In the genomic region with DNA sequence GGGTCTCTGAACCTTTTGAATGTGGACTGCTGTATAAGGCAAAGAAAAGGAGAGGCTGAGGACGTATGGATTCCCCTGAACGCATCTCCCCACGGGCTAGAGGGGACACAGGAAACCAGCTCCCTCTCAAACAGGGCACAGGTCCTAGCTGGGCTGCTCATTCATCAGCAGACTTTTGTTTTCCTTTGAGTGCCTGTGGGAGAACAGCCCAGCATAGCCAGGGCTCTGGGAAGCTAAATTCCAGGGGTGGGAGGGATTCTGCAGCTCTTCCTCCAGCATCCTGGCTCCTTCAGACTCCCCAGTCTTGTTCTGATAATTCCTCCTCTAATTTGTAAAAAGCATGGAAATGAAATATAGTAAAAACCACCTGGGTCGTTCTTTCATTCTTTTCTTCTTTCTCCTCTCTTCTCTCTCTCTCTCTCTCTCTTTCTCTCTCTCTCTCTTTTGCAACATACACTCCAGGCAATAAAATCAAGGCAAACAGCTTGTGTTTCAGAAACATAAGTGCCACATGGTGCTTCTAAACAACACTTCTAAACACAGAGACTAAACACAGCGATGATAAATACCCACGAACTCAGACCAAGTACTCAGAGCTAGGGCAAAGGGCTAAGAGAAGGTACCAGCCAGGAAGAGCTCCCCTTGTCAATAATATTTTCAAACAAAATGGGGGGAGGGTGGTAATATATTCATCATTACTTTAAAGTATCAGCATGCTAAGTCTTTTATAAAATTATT, we compare ENCODE assay signal across 8 mouse cellular contexts.
A peak's percentile ranks its signal among the peaks of the same experiment; 100 is the strongest.
DNase-seq lines count a peak whose midpoint lies in the region; ATAC-seq lines count a peak whose summit lies in the region.

No protein-coding gene starts in this region.

- no peak overlapping the region for H3K27ac ChIP-seq in lung, embryonic 16.5 days (ENCODE audit: low read length)
- peak overlapping the region; percentile 84 for H3K27ac ChIP-seq in kidney, embryonic 16.5 days (ENCODE audit: low read length)
- no peak overlapping the region for H3K27ac ChIP-seq in neural tube, embryonic 12.5 days

- no peaks in the 10 kb centered on the region for H3K27me3 ChIP-seq in lung, embryonic 16.5 days (ENCODE audit: control insufficient read depth, insufficient read depth, low read depth, low read length)
- H3K27me3 ChIP-seq in kidney, embryonic 16.5 days (ENCODE audit: insufficient read depth, low read length), result no peaks in the 10 kb centered on the region
- no peaks in the 10 kb centered on the region for H3K27me3 ChIP-seq in neural tube, embryonic 12.5 days (replicated peaks)

- ATAC-seq in lung, embryonic 16.5 days (ENCODE audit: low read depth), result peak; percentile 95
- ATAC-seq in kidney, embryonic 16.5 days (ENCODE audit: low FRiP score, low TSS enrichment), result peak; percentile 93
- peak; percentile 85 for ATAC-seq in neural tube, embryonic 12.5 days (ENCODE audit: low FRiP score, low read depth)

- no peak overlapping the region for H3K4me3 ChIP-seq in lung, embryonic 16.5 days (ENCODE audit: low read length)
- no peak overlapping the region for H3K4me3 ChIP-seq in kidney, embryonic 16.5 days (ENCODE audit: low read length)
- no peak overlapping the region for H3K4me3 ChIP-seq in neural tube, embryonic 12.5 days

- H3K36me3 ChIP-seq in lung, embryonic 16.5 days (ENCODE audit: control insufficient read depth, insufficient read depth, low read length), result no peaks in the 10 kb centered on the region
- H3K36me3 ChIP-seq in kidney, embryonic 16.5 days (ENCODE audit: insufficient read depth, low read length), result no peaks in the 10 kb centered on the region
- H3K36me3 ChIP-seq in neural tube, embryonic 12.5 days, result no peaks in the 10 kb centered on the region

- no peak for DNase-seq in lung, adult 18-20 months
- DNase-seq in gastrocnemius, postnatal 10 days, result peak; percentile 23
- no peak for DNase-seq in B cell, adult 2 months
- no peak for DNase-seq in cerebellum, adult 11-12 months
- DNase-seq in thymus, postnatal 4 days, result no peak

- H3K4me1 ChIP-seq in lung, embryonic 16.5 days (replicated peaks; ENCODE audit: control insufficient read depth, insufficient read depth, low read length), result peaks cover 15% of the 10 kb centered on the region; the same call in 1 of the 2 replicates
- H3K4me1 ChIP-seq in kidney, embryonic 16.5 days (ENCODE audit: insufficient read depth, low read length), result peaks cover 40% of the 10 kb centered on the region
- peaks cover 38% of the 10 kb centered on the region for H3K4me1 ChIP-seq in neural tube, embryonic 12.5 days

- H3K9ac ChIP-seq in lung, embryonic 16.5 days (ENCODE audit: low read length), result no peak overlapping the region
- no peak overlapping the region for H3K9ac ChIP-seq in kidney, embryonic 16.5 days (replicated peaks; ENCODE audit: low read length)
- no peak overlapping the region for H3K9ac ChIP-seq in neural tube, embryonic 12.5 days

- no peak overlapping the region for H3K4me2 ChIP-seq in lung, embryonic 16.5 days (ENCODE audit: low read depth, low read length)
- H3K4me2 ChIP-seq in kidney, embryonic 16.5 days (replicated peaks; ENCODE audit: low read depth, low read length), result 0 out of 2 replicates have a peak overlapping the region, but pooled peaks have one; percentile 7
- 0 out of 2 replicates have a peak overlapping the region, but pooled peaks have one; percentile 22 for H3K4me2 ChIP-seq in neural tube, embryonic 12.5 days (replicated peaks)

- WGBS in lung, embryonic 16.5 days, result 13% methylated on average over 6 of the region's 6 CpGs
- WGBS in kidney, embryonic 16.5 days, result 11% methylated on average over 6 of the region's 6 CpGs
- WGBS in neural tube, embryonic 12.5 days, result 7% methylated on average over 6 of the region's 6 CpGs

- H3K9me3 ChIP-seq in lung, embryonic 16.5 days (ENCODE audit: control insufficient read depth, low read length), result no peaks in the 10 kb centered on the region
- no peaks in the 10 kb centered on the region for H3K9me3 ChIP-seq in kidney, embryonic 16.5 days (ENCODE audit: low read length)
- no peaks in the 10 kb centered on the region for H3K9me3 ChIP-seq in neural tube, embryonic 12.5 days
